Mouse (Mus musculus) ES-Bruce4 (cell line): Measurements from ENCODE around the gene Tob2.

Experiments used
- CTCF ChIP-seq: IDR thresholded peaks from one replicate; pipeline ENCODE4 v1.8.1; 2011; ENCODE audit warnings: low read depth, low read length
- EP300 ChIP-seq: IDR thresholded peaks from 2 replicates; pipeline ENCODE4 v1.6.1; 2011; ENCODE audit warnings: low read depth, low read length; ENCODE audit not compliant: insufficient read depth
- POLR2A ChIP-seq: IDR thresholded peaks from one replicate; pipeline ENCODE4 v1.8.1; 2011; ENCODE audit warnings: low read length; ENCODE audit not compliant: insufficient read depth

DNA sequence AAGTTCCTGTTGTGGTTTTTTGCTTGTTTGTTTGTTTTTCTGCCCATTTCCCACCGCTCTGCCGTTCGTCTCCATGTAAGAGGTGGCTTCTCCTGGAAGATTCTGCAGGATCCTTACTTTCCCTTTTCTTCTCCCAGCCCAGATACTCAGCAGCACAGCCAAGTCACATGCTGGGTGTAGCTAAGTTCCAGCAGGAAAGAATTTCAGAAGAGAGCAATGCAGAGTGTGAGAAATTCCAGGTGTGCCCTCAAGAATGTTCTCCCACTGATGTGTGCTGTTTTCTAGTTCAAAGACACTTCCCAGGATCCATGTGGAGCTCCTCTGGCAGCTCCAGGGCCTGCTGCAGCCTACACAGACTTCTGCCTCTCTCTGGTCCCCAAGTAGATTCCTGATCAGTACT, 53.7 kb downstream of the Tob2 start:
- no peak for TF ChIP-seq EP300
- no peak for TF ChIP-seq CTCF
- TF ChIP-seq POLR2A: no peak
